Mouse (Mus musculus) lung, postnatal 0 days (tissue): ENCODE data around the gene Dxo. TPM values are rescaled to one million over a fixed set of nuclear protein-coding genes. Genes with fewer than 3 reads are reported as not detected.

Experiments
- ATAC-seq: fragments of 200-750 bp; cut with Nextera tagmentation; 2 replicates; pipeline ENCODE4 v1.8.0; 2017; ENCODE audit warnings: moderate library complexity
- DNase-seq: peaks from one replicate; pipeline ENCODE4 v3.0.0-alpha.2; 2016; ENCODE audit warnings: low spot score
- H3K27ac ChIP-seq: fragments of 300-500 bp; sonication (generic); 2 replicates; pipeline ENCODE4 v1.5.1; 2014; ENCODE audit warnings: antibody characterized with exemption, mild to moderate bottlenecking, low read length, mixed read lengths
- H3K27me3 ChIP-seq: fragments of 300-500 bp; sonication (generic); replicated peaks from 2 replicates; pipeline ENCODE4 v1.6.1; 2014; ENCODE audit warnings: low read length, mixed read lengths; ENCODE audit not compliant: insufficient read depth
- H3K36me3 ChIP-seq: fragments of 300-500 bp; sonication (generic); 2 replicates; pipeline ENCODE4 v1.6.1; 2014; ENCODE audit warnings: low read length, mixed read lengths; ENCODE audit not compliant: insufficient read depth
- H3K4me1 ChIP-seq: fragments of 300-500 bp; sonication (generic); 2 replicates; pipeline ENCODE4 v1.6.1; 2014; ENCODE audit warnings: antibody characterized with exemption, low read depth, low read length, mixed read lengths; ENCODE audit not compliant: insufficient read depth
- H3K4me2 ChIP-seq: fragments of 300-500 bp; sonication (generic); replicated peaks from 2 replicates; pipeline ENCODE4 v1.6.1; 2014; ENCODE audit warnings: low read depth, mild to moderate bottlenecking, low read length, moderate library complexity, mixed read lengths
- H3K4me3 ChIP-seq: fragments of 300-500 bp; sonication (generic); 2 replicates; pipeline ENCODE4 v1.5.1; 2014; ENCODE audit warnings: low read depth, low read length
- H3K9ac ChIP-seq: fragments of 300-500 bp; sonication (generic); replicated peaks from 2 replicates; pipeline ENCODE4 v1.6.1; 2014; ENCODE audit warnings: low read depth, mild to moderate bottlenecking
- H3K9me3 ChIP-seq: fragments of 300-500 bp; sonication (generic); 2 replicates; pipeline ENCODE4 v1.6.1; 2016; ENCODE audit warnings: low read length, mixed read lengths
- CTCF ChIP-seq: IDR thresholded peaks from 2 replicates; pipeline ENCODE4 v1.5.1; 2016; ENCODE audit warnings: antibody characterized with exemption, mild to moderate bottlenecking
- EP300 ChIP-seq: IDR thresholded peaks from 2 replicates; pipeline ENCODE4 v1.6.1; 2016; ENCODE audit warnings: antibody characterized with exemption, mild to moderate bottlenecking, control low read depth
- WGBS: fragments of 180-500 bp; shearing (Covaris S2); extraction: QIAGEN DNeasy Blood & Tissue Kit; methylation state at CpG from one replicate; pipeline ENCODE4 v1.1.7; 2014; 5-methylcytosine and 5-hydroxymethylcytosine counted together
- polyA plus RNA-seq: library from polyadenylated mRNA; unstranded; fragments of >200 nt; fragmentation: Nextera tagmentation; extraction: Ambion mirVana; gene quantifications from 2 replicates; pipeline ENCODE4 v1.2.1, GENCODE M21; 2015

Dxo gene
- polyA plus RNA-seq, 1 experiment from 2014 or later = 39.8 TPM

DNA sequence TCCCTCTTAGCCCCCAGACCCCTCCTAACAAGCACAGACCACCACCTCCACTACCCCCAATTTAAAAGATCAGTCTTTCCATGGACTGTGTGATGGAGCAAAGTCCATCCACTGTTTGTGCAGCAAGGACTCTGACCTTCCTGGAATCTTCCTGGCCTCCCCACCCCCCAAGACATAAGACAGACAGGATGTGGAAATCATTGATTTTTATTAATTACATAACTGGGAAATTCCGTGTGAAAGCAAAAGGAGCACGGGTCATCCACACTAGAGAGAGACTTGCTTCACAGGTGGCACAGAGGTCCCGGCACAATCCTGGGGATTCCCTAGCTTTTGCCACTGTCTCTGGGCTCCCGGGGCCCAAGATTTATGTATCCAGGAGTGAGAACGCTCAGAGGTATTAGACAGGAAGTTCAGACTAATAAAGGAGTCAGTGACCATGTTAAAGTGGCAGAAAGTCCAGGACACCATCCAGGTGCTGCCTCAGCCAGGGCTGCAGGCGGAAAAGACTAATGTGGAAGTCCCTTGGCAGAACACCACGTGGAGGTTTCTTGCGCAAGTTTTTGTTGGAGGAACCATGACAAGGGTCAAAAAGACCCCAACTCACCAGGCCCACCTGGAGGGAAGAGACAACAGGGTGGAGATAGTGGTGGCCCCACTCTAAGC is 25.7 kb downstream of the Dxo start, which contains the start of gene Cfb:
Cfb (minus strand) TSS at position 103 of the 666 bp plus-strand sequence.
- H3K36me3 ChIP-seq = no peaks in the 10 kb centered on the region
- H3K27ac ChIP-seq = no peak within 1 kb of the TSS
- no peaks in the 10 kb centered on the region for H3K9me3 ChIP-seq
- no peak within 1 kb of the TSS for H3K4me3 ChIP-seq
- H3K9ac ChIP-seq = no peak within 1 kb of the TSS
- H3K27me3 ChIP-seq = no peaks in the 10 kb centered on the region
- no peak for ATAC-seq
- DNase-seq = no peak
- no peak within 1 kb of the TSS for H3K4me2 ChIP-seq
- TF ChIP-seq CTCF (no peak), EP300 (no peak)
- H3K4me1 ChIP-seq = no peaks in the 10 kb centered on the region
- 47% methylated on average over 8 of the region's 8 CpGs for WGBS

DNA sequence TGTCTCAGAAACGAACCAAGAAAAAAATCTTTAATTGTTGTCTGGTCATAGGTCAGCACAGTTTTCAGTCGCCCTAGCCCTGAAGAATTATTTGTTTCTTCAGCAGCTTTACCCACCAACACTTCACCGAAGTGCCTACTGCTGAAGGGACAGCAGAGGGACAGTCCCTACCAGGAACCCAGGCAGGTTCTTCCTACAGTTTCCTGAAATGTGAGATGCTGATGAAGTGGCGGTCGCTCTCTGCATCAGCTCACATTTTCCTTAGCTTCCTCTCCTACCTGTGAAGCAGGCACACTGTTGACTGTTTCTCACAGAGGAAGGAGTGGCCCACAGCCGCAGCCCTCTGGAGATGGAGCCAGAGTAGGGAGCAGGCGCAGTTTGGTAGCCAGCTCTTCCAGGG is 29.2 kb downstream of the Dxo start:
- Histone ChIP-seq H3K27ac (no peak overlapping the region), H3K36me3 (no peaks in the 10 kb centered on the region), H3K9me3 (no peaks in the 10 kb centered on the region), H3K4me3 (no peak overlapping the region), H3K27me3 (no peaks in the 10 kb centered on the region), H3K4me2 (no peak overlapping the region), H3K9ac (no peak overlapping the region), H3K4me1 (no peaks in the 10 kb centered on the region)
- TF ChIP-seq EP300 = no peak
- no peak for TF ChIP-seq CTCF
- DNase-seq (no peak), ATAC-seq (no peak)
- WGBS = 47% methylated on average over 7 of the region's 7 CpGs

DNA sequence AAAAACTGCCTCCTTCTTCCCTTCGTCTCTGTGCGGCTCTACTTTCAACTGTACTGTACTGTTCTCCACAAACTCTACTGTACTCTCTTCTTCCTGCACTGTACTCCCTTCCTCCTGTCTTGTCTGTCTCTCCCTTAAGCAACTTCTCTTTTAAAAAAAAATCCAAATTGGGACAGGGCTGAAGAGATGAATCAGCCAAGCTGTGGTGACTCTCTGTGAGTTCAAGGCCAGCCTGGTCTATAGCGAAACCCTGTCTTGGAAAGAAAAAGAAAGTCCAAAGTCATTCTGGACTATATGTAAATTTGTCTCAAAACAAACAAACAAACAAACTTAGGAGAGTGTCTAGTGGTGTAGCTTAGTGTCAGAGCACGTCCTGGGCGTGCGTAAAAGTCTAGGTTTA is 37.5 kb downstream of the Dxo start:
- ATAC-seq = no peak
- no peak overlapping the region for H3K4me2 ChIP-seq
- DNase-seq = no peak
- H3K27ac ChIP-seq = no peak overlapping the region
- H3K4me3 ChIP-seq = no peak overlapping the region
- H3K4me1 ChIP-seq = no peaks in the 10 kb centered on the region
- H3K36me3 ChIP-seq = no peaks in the 10 kb centered on the region
- no peaks in the 10 kb centered on the region for H3K9me3 ChIP-seq
- H3K27me3 ChIP-seq = no peaks in the 10 kb centered on the region
- WGBS = 87% methylated on average over 6 of the region's 6 CpGs
- TF ChIP-seq EP300 = no peak
- TF ChIP-seq CTCF = no peak
- no peak overlapping the region for H3K9ac ChIP-seq

DNA sequence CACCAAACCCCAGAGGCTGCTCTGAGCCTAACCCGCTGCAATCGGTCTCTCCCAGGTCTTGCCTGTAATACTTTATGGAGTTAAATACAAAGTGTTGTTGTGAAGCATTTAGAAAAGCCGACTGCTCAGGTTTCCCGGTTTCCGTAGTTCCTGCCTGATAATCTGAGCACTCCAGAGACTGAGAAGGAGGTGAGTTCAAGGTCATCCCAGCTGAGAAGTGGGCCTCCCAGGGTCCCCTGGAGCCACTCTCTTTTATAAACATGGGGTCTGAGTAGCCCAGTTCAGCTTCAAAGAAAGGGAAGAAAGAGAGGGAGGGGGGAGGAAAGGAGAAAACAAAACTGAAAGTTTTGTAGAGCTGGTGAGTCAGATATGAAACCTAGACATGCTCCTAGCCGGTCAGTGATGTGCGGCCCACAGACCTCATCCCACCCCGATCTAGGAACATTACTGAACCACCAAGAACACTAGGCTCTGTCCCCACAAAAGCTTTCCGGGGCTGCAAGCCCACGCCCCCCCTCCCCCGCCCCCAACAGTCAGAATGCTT is 42.6 kb downstream of the Dxo start, which contains the start of gene Zbtb12:
Zbtb12 (plus strand) TSS at position 148 of the 544 bp plus-strand sequence.
- no peak for ATAC-seq
- Histone ChIP-seq H3K4me2 (no peak within 1 kb of the TSS), H3K27me3 (no peaks in the 10 kb centered on the region), H3K36me3 (no peaks in the 10 kb centered on the region), H3K9me3 (no peaks in the 10 kb centered on the region), H3K4me3 (no peak within 1 kb of the TSS), H3K4me1 (no peaks in the 10 kb centered on the region), H3K9ac (no peak within 1 kb of the TSS), H3K27ac (no peak within 1 kb of the TSS)
- DNase-seq = no peak
- TF ChIP-seq EP300 = no peak
- no peak for TF ChIP-seq CTCF
- 51% methylated on average over 11 of the region's 11 CpGs for WGBS

DNA sequence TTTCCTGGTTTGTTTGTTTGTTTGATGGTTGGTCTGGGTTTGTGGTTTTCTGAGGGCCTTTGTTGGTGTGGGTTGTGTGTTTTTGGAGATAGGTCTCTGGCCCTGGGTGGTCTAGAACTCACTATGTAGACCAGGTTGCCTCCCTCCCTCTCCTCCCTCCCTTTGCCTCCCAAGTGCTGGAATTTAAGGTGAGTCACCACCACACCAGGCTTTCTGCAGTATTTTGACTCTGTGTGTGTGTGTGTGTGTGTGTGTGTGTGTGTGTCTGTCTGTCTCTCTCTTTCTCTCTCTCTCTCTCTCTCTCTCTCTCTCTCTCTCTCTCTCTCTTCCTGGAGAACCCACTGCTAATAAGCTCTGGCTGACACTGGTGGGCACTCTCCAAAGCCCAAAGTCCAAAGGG is 44.3 kb downstream of the Dxo start:
- DNase-seq (no peak), ATAC-seq (no peak)
- Histone ChIP-seq H3K4me1 (no peaks in the 10 kb centered on the region), H3K27me3 (no peaks in the 10 kb centered on the region), H3K9me3 (no peaks in the 10 kb centered on the region), H3K4me2 (peak overlapping the region; percentile 36), H3K9ac (no peak overlapping the region), H3K36me3 (no peaks in the 10 kb centered on the region), H3K27ac (no peak overlapping the region), H3K4me3 (no peak overlapping the region)
- TF ChIP-seq CTCF = no peak

DNA sequence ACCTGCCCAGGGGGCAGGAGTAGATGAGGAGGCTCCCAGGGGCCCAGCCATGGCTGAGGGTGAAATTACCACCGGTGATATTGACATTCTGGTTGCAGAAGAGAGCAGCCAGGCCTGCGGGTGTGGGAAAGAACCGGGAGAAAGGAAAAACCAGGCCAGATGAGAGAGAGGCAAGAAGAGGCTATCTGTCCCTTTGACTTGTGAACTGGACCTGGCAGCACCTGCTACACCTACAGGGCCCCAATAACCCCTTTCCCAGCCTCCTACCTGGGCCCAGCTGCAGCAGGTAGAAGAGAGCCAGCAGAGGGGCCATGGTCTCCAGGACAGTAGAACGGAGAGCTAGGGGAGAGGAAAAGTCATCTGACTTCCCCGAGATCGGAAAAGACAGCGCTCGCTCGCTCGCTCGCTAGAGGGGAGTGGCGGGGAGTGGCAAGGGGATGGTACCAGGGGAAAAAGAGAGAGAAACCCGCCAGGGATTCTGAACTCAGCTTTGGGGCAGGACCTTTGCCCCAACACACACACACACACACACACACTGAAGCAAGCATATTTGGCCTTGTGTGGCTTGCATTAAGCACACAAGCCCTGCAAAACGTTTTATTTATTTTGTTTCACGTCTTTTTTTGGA is 45.0 kb downstream of the Dxo start, which contains the start of gene Gm20547:
Gm20547 (minus strand) TSS at position 360 of the 628 bp plus-strand sequence.
- Histone ChIP-seq H3K9me3 (no peaks in the 10 kb centered on the region), H3K4me3 (no peak within 1 kb of the TSS), H3K4me2 (peak within 1 kb of the TSS; percentile 36), H3K9ac (no peak within 1 kb of the TSS), H3K27me3 (no peaks in the 10 kb centered on the region), H3K4me1 (no peaks in the 10 kb centered on the region), H3K36me3 (no peaks in the 10 kb centered on the region), H3K27ac (no peak within 1 kb of the TSS)
- DNase-seq (no peak), ATAC-seq (no peak)
- 7% methylated on average over 15 of the region's 15 CpGs for WGBS
- no peak for TF ChIP-seq CTCF
- TF ChIP-seq EP300 = no peak
